Mouse (Mus musculus) bone marrow macrophage, adult 2 months (primary cell): Measurements from ENCODE around the gene Zfp947.
"Not testable (repeated sequence)": the region's sequence is repeated elsewhere in the genome, so short reads cannot be mapped to it uniquely, and the experiment has no call there.

Source experiments
- CTCF ChIP-seq: IDR thresholded peaks from 2 replicates; pipeline ENCODE4 v1.5.1; 2012; ENCODE audit warnings: low read depth, mild to moderate bottlenecking, low read length, moderate library complexity
- POLR2A ChIP-seq: IDR thresholded peaks from 2 replicates; pipeline ENCODE4 v1.6.1; 2012; ENCODE audit warnings: mild to moderate bottlenecking, low read depth, low read length, borderline replicate concordance

DNA sequence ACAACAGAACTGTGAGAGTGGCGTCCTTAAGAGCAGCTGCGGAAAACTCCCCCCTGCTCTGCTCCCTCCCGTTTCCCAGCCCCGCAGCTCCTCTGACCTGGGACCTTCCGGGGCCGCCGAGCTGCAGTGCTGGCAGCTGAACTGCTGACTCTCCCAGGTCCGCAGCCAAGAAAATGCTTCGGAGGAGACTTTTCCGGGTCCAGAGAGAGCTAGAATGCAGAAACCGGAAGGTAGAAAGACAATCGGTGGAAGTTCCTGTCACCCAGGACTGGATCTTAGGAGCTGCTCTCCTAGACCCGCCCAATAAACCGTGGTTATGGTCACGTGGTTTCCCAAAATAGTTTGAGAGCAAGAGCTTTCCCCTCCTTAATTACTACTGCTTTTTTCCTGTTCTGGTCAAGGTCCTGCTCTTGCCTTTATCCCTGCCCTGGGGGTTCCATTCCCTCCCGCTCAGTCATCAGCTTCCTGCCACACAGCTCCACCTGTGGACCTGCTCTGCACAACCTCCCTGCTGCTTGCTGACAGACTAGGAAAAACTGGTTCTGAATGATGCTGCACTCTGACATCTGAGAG lies at the start of gene Zfp947:
- TF ChIP-seq POLR2A, CTCF: not testable (repeated sequence)
